Mouse (Mus musculus) mouse trophoblast stem cell (cell line): ENCODE measurements around the gene Ttc36.
"Not testable (repeated sequence)": the region's sequence is repeated elsewhere in the genome, so short reads cannot be mapped to it uniquely, and the experiment has no call there.

Source experiments
- in situ Hi-C, 2 experiments: fragments of 300-500 bp; cut with MseI, MboI; formaldehyde crosslinking; loops; 2 replicates in 1 of 2; 3 replicates in 1 of 2; pipeline ENCODE4 v1.15.1; 2025

The Ttc36 gene

GRCm38 (mm10) chr9:44772750-44773651, 29.9 kb downstream of the Ttc36 start:
- in situ Hi-C loops = no loop called here

GRCm38 (mm10) chr9:44772392-44772749, 30.5 kb downstream of the Ttc36 start:
- in situ Hi-C loops = no loop called here

GRCm38 (mm10) chr9:44771376-44771775, 31.5 kb downstream of the Ttc36 start:
- in situ Hi-C loops = no loop called here

- in situ Hi-C loops = not testable (repeated sequence)
Observed at GRCm38 (mm10) chr9:44768029-44768394, 34.9 kb downstream of the Ttc36 start.

- in situ Hi-C loops = no loop called here
Observed at GRCm38 (mm10) chr9:44767101-44768028, 35.5 kb downstream of the Ttc36 start, which contains the start of the genes Arcn1 and Ift46. TSS of gene Arcn1 (minus strand) at chr9:44767845. TSS of gene Ift46 (plus strand) at chr9:44767908.

GRCm38 (mm10) chr9:44760873-44761272, 42.0 kb downstream of the Ttc36 start:
- in situ Hi-C loops = no loop called here
